Mouse (Mus musculus) embryonic facial prominence, embryonic 15.5 days (tissue): ENCODE results near the gene Aldh3a2. TPM values are rescaled to one million over a fixed set of nuclear protein-coding genes. Genes with fewer than 3 reads are reported as not detected.
A peak's percentile ranks its signal among the peaks of the same experiment; 100 is the strongest.
"Not testable (repeated sequence)": the region's sequence is repeated elsewhere in the genome, so short reads cannot be mapped to it uniquely, and the experiment has no call there.

Experiments used
- ATAC-seq: fragments of 200-750 bp; cut with Nextera tagmentation; 2 replicates; pipeline ENCODE4 v1.8.0; 2017; ENCODE audit warnings: low read depth, moderate TSS enrichment; ENCODE audit not compliant: insufficient number of reproducible peaks, low FRiP score, low TSS enrichment
- H3K27ac ChIP-seq: fragments of 300-500 bp; sonication (generic); replicated peaks from 2 replicates; pipeline ENCODE4 v1.5.1; 2015; ENCODE audit warnings: mild to moderate bottlenecking, inconsistent platforms
- H3K27me3 ChIP-seq: fragments of 300-500 bp; sonication (generic); 2 replicates; pipeline ENCODE4 v1.6.1; 2015; ENCODE audit warnings: inconsistent platforms
- H3K36me3 ChIP-seq: fragments of 300-500 bp; sonication (generic); 2 replicates; pipeline ENCODE4 v1.6.1; 2015; ENCODE audit warnings: mild to moderate bottlenecking, inconsistent platforms
- H3K4me1 ChIP-seq: fragments of 300-500 bp; sonication (generic); 2 replicates; pipeline ENCODE4 v1.6.1; 2015; ENCODE audit warnings: inconsistent platforms
- H3K4me2 ChIP-seq: fragments of 300-500 bp; sonication (generic); replicated peaks from 2 replicates; pipeline ENCODE4 v1.6.1; 2015; ENCODE audit warnings: mild to moderate bottlenecking, inconsistent platforms
- H3K4me3 ChIP-seq: fragments of 300-500 bp; sonication (generic); replicated peaks from 2 replicates; pipeline ENCODE4 v1.5.1; 2015; ENCODE audit warnings: mild to moderate bottlenecking, inconsistent platforms
- H3K9ac ChIP-seq: fragments of 300-500 bp; sonication (generic); 2 replicates; pipeline ENCODE4 v1.6.1; 2015; ENCODE audit warnings: inconsistent platforms
- H3K9me3 ChIP-seq: fragments of 300-500 bp; sonication (generic); replicated peaks from 2 replicates; pipeline ENCODE4 v1.6.1; 2016; ENCODE audit warnings: inconsistent platforms
- WGBS: fragments of 180-500 bp; shearing (Covaris S2); methylation state at CpG from one replicate; pipeline ENCODE4 v1.1.7; 2015; 5-methylcytosine and 5-hydroxymethylcytosine counted together
- polyA plus RNA-seq: library from polyadenylated mRNA; unstranded; fragments of >200 nt; fragmentation: Nextera tagmentation; extraction: Ambion mirVana; gene quantifications from 2 replicates; pipeline ENCODE4 v1.2.1, GENCODE M21; 2015

Aldh3a2 gene
- polyA plus RNA-seq, 1 experiment from 2014 or later: 32.0 TPM

- not testable (repeated sequence) for H3K9ac ChIP-seq, ATAC-seq, H3K9me3 ChIP-seq, H3K27me3 ChIP-seq, H3K36me3 ChIP-seq, H3K27ac ChIP-seq
- H3K4me2 ChIP-seq: peak overlapping the region; percentile 64
- peak overlapping the region; percentile 100 for H3K4me3 ChIP-seq
- H3K4me1 ChIP-seq: peaks cover 32% of the 10 kb centered on the region
- 24% methylated on average over 15 of the region's 15 CpGs for WGBS
Observed at GRCm38 (mm10) chr11:61173477-61173876, 93.8 kb downstream of the Aldh3a2 start.

Other genes starting within 250 kb of the Aldh3a2 start
- 1.7 and 3.0 TPM in 2 replicates for gene Kcnj12, start 244.9 kb downstream of the Aldh3a2 start, polyA plus RNA-seq
- 2.2 and 3.2 TPM in 2 replicates for gene Tnfrsf13b, start 140.7 kb downstream of the Aldh3a2 start, polyA plus RNA-seq
- 131 and 140 TPM in 2 replicates for gene Usp22, start 92.4 kb downstream of the Aldh3a2 start, polyA plus RNA-seq
- 3.6 and 5.4 TPM in 2 replicates for gene Aldh3a1, start 59.9 kb downstream of the Aldh3a2 start, polyA plus RNA-seq
- 0.20 and 0.51 TPM in 2 replicates for gene Slc47a2, start 75.4 kb upstream of the Aldh3a2 start, polyA plus RNA-seq
- gene Slc47a1, start 110.9 kb upstream of the Aldh3a2 start, polyA plus RNA-seq: 0.88 and 0.89 TPM in 2 replicates
- 1.4 and 2.1 TPM in 2 replicates for gene Rnf112, start 186.7 kb upstream of the Aldh3a2 start, polyA plus RNA-seq
- gene Mfap4, start 218.0 kb upstream of the Aldh3a2 start, polyA plus RNA-seq: 404 and 406 TPM in 2 replicates
- 61.9 and 62.9 TPM in 2 replicates for gene Mapk7, start 226.9 kb upstream of the Aldh3a2 start, polyA plus RNA-seq
- 37.3 and 43.7 TPM in 2 replicates for gene B9d1, start 237.7 kb upstream of the Aldh3a2 start, polyA plus RNA-seq